Mouse (Mus musculus) brown adipose tissue, adult 24 weeks (tissue): ENCODE data around the gene Hmgb4. TPM values are rescaled to one million over a fixed set of nuclear protein-coding genes. Genes with fewer than 3 reads are reported as not detected.

ENCODE experiments used
- H3K27ac ChIP-seq: fragments of 200-500 bp; replicated peaks from 2 replicates; pipeline ENCODE4 v1.5.1; 2012; ENCODE audit warnings: low read depth, mild to moderate bottlenecking, low read length
- H3K4me1 ChIP-seq: fragments of 200-500 bp; 2 replicates; pipeline ENCODE4 v1.6.1; 2012; ENCODE audit warnings: low read length, mixed read lengths; ENCODE audit not compliant: control insufficient read depth, insufficient read depth, insufficient read length
- H3K4me3 ChIP-seq: fragments of 200-500 bp; 2 replicates; pipeline ENCODE4 v1.5.1; 2012; ENCODE audit warnings: low read depth, mild to moderate bottlenecking, low read length, moderate library complexity; ENCODE audit not compliant: insufficient read depth
- polyA plus RNA-seq: library from polyadenylated mRNA; stranded (reverse); fragments of >200 nt; gene quantifications from 2 replicates; pipeline ENCODE4 v1.2.4, GENCODE M21; 2012; ENCODE audit not compliant: missing spikeins, insufficient read depth, insufficient read length

The Hmgb4 gene
- polyA plus RNA-seq, result not detected in 2 replicates

DNA sequence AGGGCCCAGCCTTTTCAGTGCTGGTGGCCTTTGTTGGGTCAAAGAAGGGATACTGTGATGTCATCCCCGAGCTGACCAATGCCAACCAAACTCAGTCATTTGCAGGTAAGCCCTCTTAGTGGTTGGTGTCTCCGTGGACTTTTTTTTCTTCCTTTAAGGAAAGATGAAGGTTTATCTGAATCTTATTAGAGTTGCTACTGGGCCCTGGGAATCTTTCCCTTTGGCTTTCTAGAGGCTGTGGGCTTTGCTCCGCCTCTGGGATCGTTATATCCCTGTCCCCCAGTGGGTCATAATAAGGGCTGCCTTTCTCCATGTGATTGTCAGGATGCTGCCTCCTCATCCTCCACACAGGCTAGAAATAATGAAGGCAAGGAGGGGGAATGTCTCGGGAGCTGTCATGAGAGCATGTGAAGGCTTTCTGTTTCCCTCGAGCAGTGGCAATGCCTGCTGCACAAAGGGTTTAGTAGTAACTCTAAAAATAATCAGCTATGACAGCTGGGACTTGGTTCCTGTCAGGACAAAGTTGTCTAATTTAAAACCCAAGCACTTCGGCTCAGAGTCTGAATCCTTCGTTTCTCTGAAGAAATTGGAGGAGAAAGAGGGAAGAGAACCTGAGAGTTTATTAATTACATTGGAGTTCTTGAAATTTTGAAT lies at the start of gene Hmgb4:
Gene Hmgb4, minus strand, starts transcription at position 51 of the 654 bp plus-strand sequence.
- Histone ChIP-seq H3K4me1 (no peaks in the 10 kb centered on the region), H3K27ac (no peak within 1 kb of the TSS), H3K4me3 (no peak within 1 kb of the TSS)

DNA sequence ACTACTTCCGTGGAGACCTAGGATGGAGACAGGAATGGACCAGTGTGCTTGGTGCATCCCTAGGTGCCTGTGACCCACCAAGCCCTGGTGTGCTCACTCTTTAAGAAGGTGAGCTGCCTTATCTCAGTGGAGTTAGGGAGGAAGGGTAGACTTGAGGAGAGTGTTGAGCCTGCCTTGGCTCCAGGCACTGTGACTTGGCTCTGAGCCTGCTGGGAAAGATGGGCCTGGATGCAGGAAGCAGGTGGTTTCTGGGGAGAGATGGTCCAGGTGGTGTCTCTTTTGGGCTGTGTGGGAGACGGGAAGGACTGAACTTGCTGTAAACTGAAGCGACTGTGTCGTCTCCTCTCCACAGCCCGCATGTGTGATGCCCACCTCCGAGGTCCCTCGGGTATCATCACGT lies 45.3 kb upstream of the Hmgb4 start:
- no peak overlapping the region for H3K4me3 ChIP-seq
- no peaks in the 10 kb centered on the region for H3K4me1 ChIP-seq
- H3K27ac ChIP-seq, result no peak overlapping the region

DNA sequence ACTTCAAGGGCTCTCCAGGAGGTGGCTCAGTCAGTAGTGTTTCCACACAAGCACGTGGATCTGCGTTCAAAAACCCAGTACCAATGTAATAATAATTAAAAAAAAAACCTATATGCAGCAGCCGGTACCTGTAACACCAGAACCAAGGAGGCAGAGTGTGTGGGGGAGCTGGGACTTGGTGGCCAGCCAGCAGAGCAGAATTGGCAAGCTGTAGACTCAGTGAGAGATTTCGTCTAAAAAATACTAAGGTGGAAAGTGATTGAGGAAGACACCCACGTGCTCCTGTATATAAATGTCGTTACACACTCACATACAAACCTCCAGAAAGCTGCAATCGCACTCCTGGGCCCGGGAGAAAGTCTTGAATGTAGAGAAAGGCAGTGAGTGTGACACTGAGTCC lies 43.3 kb upstream of the Hmgb4 start:
- no peaks in the 10 kb centered on the region for H3K4me1 ChIP-seq
- no peak overlapping the region for H3K4me3 ChIP-seq
- no peak overlapping the region for H3K27ac ChIP-seq

DNA sequence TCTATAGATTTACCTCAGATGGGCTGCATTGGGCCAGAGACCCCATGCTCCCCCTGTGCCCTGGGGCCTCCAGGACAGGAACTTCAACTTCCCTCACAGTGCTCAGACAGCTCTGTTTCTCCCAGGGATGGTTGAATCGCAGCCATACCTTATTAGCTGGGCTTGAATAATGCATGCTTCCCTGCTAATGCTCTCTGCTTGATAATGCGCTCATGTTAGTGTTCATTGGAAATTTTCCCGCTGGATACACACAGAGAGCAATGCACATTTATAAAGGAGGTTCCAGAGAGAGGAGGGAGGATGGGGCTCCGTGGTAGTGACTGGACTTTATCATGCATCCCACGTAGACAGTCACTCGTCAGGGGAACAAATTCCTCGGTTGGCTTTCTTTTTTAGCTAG lies 27.3 kb upstream of the Hmgb4 start:
- no peak overlapping the region for H3K27ac ChIP-seq
- no peak overlapping the region for H3K4me3 ChIP-seq
- no peaks in the 10 kb centered on the region for H3K4me1 ChIP-seq

DNA sequence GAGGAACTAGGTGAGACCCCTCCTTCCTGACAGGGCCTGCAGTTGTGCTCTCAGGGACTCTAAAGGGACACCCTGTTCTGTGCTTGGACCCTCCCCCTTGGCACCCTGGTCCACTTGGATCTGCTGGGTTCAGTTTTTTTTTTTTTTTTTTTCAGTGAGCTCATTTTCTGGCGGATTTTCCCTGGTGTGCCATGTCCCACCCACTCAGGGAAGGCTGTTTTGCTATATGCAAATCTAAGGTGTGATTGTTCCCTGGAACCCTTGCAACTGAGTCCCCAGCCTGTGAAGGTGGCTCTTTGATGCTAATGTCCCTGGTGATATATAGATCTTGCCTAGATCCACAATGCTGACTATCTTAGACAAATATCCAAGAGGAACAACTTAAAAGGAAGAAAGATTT lies 24.3 kb upstream of the Hmgb4 start:
- H3K27ac ChIP-seq, result no peak overlapping the region
- H3K4me1 ChIP-seq, result no peaks in the 10 kb centered on the region
- H3K4me3 ChIP-seq, result no peak overlapping the region

DNA sequence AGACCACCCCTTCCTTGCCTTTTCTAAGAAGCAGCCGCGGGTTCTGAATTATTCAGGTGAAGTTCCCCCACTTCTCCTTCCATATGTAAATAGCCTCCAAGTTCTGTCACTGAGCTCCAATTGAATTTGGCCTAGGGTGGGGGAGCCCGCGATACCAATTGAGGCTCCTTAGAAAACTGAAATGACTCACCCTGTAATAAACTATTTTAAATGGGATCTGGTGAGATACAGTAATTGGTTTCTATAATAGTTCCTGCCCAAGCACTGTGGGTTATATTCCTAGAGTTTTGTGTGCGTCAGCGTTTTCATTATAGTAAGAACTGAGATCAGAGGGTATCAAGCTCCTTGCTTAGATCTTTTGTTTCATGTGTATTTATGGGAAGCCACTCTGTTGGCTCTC lies 14.8 kb upstream of the Hmgb4 start:
- Histone ChIP-seq H3K4me3 (no peak overlapping the region), H3K27ac (no peak overlapping the region), H3K4me1 (no peaks in the 10 kb centered on the region)

DNA sequence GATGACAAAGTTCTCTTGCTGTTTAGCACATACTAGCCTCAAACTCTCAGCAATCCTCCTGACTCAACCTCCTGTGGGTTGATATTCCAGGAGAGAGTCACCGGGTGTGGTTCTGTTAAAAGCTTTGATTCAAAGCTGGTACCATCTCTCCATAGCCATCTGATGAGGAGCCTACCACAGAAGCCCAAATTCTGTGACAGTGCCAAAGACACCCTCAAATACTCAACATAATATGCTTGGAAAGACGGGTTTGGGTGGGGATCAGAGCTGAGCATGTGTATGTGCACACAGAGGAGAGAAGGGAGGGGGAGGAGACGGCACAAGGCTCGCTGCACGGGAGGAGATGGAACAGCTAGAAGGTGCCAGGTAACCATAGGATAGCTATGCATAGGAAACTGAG lies 14.4 kb upstream of the Hmgb4 start:
- Histone ChIP-seq H3K27ac (no peak overlapping the region), H3K4me1 (no peaks in the 10 kb centered on the region)

DNA sequence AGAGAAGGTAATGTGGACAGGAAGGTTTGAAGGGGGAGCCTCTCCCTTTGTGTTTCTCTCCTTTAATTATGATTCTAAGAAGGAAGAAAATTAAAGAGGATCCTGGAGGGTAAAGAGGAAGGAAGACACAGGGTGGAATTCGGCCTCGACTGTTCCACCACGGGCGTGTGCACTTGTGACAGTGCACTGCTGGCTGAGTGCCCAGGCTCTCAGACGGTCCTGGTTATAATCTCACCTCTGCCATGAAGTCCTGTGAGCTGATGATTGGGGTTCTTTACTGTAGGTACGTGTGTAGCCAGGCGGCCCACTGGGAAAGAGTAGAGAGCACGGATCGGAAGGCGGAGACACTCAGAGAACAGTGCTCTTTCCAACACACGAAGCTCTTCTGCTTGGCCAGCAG lies 12.4 kb upstream of the Hmgb4 start:
- Histone ChIP-seq H3K27ac (no peak overlapping the region), H3K4me3 (no peak overlapping the region), H3K4me1 (no peaks in the 10 kb centered on the region)

More for the DNA sequence above, 14.4 kb upstream of the Hmgb4 start:
- no peak overlapping the region for H3K4me3 ChIP-seq

DNA sequence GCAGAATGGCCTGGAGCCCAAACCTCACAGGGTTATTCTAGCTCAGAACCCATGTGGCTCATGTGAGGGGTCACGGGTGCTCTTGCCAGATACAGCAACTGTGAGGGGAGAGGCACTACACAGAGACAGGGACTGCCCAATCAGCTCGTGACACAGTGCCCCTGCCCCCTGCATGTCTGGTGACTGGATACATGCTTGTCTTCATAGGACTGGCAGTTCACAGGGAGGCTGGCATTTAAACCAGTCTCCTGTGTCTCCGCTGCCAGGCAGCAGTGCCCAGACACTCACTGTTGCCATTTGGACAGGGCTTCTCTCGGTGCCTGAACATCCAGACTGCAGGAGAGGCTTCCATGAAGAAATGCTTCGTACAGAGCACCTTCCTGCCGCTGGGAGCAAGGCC lies 11.7 kb upstream of the Hmgb4 start:
- Histone ChIP-seq H3K27ac (no peak overlapping the region), H3K4me1 (no peaks in the 10 kb centered on the region), H3K4me3 (no peak overlapping the region)

DNA sequence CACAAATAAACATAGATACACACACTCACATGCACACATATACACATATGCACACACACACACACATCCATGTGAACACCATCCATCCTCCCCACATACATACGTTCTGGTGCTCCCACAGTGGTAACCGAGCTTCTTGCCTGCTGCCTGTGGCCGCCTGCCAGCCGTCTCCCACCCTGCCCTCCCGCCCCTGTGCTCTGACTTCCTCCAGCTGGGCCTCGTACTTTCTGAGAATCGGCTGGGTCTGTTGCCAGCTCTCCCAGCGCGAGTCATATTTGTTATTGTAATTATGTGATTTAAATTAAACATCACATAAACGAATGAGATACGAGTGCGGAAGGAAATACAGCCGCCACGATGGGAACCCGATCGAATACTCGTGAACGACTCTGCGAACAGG lies 10.2 kb upstream of the Hmgb4 start:
- Histone ChIP-seq H3K4me3 (no peak overlapping the region), H3K4me1 (no peaks in the 10 kb centered on the region), H3K27ac (no peak overlapping the region)

DNA sequence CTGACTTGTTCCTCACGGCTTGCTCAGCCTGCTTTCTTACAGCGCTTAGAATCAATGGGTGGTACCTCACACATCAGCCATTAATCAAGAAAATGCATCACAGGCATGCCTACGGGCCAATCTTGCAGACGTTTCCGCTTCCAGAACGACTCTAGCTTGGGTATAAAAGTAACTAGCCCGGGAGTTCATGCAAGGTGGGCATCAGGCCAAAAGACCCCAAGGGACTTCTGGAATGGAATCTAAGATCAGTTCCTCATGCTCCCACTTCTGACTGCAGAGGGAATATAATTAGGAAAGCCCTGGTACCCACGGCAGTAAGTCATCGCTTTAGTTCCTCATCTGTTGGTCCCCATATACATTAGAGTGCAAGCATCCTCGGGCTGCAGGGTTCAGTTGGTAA lies 9.4 kb upstream of the Hmgb4 start:
- Histone ChIP-seq H3K27ac (no peak overlapping the region), H3K4me3 (no peak overlapping the region)

DNA sequence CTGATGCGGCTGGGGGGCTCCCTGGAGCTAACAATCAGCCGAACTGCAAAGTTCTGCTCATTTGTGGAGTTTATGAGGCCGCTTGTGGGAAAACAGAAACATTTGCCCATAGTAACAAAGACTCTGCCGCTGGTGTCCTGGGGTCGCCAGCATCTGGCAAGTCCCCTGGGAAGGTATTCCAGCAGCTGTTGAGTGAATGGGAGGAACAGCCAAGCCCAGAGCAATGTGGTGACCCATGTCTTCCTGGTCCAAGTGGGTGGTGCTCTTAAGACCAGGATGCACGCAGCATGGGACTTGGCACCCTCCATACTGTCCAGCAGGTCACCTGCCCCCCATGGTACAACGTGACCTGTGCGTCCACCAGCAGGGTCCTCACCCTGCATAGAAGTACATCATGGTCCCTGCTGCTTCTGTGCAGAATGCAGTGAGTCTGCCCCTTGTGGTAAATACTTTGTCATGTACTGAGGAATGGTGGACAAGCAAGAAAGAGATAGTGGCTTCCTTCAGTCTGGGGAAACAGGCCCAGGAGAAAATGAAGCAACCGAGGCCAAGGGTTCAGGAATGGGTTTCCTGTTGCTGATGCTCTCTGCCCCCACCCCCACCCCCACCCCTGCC lies 8.6 kb upstream of the Hmgb4 start:
- Histone ChIP-seq H3K4me1 (no peaks in the 10 kb centered on the region), H3K27ac (no peak overlapping the region), H3K4me3 (no peak overlapping the region)

More for the DNA sequence above, 9.4 kb upstream of the Hmgb4 start:
- H3K4me1 ChIP-seq, result no peaks in the 10 kb centered on the region

DNA sequence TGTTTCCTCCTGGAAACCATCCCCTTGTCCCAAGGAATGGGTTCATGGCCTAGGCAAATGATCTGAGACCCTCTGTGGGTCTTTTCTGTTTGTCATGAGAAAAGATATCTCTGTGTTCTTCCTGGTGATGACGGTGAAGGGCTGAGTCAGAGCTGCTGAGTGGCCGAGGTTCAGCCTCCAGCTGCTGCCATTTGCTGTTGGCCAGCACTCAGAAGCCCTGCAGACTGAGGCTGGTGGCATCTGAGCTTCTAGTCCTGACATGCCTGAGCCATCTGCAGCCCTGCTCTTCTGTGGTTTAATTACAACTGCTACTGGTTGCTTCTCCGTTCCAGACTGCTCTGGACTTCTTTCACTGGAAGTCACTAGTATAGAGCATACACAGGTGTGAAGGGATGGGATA lies 4.6 kb upstream of the Hmgb4 start:
- H3K4me1 ChIP-seq, result no peaks in the 10 kb centered on the region
- no peak overlapping the region for H3K27ac ChIP-seq
- H3K4me3 ChIP-seq, result no peak overlapping the region

DNA sequence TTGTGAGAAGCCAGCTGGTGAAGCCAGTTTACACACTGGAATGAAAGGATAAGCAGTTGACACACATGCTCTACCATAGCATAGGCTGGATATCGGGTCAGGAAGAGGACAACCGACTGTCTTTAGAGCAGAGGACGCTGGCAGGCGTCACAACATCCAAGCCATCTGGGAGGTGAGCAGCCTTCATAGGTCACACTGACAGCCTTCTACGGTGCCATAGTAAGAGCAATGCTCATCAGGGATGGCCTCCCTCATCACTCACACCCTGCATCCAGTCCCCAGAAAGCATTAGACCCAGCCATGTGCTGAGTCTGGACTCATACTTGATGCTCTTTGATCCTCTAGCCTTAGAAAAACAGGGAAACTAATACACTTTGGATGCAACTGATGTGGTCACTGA lies 3.7 kb upstream of the Hmgb4 start:
- H3K4me1 ChIP-seq, result no peaks in the 10 kb centered on the region
- H3K27ac ChIP-seq, result no peak overlapping the region
- H3K4me3 ChIP-seq, result no peak overlapping the region

DNA sequence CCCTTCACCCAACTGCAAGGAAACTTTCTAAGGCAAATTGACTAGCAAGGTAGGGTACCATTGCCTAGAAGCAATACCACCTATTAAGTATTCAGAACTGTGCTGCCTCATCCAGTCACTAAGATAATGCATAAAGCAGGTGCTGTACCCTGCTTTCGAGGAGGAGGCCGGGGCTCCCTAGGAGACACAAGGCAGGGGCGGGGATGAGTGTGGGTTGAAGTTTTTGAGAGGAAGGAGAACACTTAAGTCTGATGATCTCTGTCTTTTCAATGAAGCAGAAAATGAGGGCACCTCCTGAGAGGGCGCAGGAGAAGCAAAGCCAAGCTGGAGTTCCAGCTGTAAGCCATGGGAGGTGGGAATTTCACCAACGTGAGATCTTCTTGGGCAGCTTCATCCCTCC lies 1.5 kb downstream of the Hmgb4 start:
- Histone ChIP-seq H3K27ac (no peak overlapping the region), H3K4me3 (no peak overlapping the region), H3K4me1 (no peaks in the 10 kb centered on the region)

DNA sequence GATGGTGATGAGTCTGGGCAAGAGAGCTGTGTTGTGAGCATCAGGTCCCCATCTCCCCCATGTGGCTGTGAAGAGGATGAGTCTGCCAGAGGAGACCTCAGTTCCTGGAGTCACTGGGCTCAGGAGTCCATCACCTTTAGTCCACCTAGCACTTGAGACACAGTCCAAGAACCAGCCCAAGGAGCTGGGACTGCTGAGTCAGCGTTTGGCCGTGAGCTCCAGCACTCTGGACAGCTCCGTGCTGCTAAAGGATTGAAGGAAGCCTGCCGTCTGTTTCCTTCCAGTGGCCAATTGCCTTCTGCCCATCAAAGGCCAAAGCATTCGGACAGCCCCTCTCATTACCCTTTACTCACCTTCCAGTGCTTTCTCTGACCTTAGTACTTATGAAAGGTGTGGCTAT lies 12.1 kb downstream of the Hmgb4 start:
- Histone ChIP-seq H3K4me3 (no peak overlapping the region), H3K27ac (no peak overlapping the region)

More for the DNA sequence above, 12.1 kb downstream of the Hmgb4 start:
- H3K4me1 ChIP-seq, result no peaks in the 10 kb centered on the region
